Mouse (Mus musculus): ENCODE measurements around the gene Cldn24.

DNA sequence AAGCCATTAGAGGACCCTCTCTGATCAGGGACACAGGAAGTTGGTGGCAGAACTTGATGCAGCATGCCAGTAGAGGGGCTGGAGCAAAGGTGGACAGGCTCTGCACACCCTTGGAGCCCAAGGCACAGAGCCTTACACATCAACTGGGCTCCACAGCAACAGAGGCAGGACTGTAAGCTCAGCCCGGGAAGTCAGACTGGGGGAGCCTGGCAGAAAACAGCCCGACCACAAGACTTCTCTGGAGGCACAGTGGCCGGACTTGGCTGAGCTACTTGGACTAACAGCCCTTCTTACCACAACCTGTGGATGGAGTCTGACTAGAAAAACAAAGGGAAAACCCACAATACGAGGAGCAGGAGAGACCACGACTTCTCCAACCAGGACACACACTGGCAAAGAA is 31.4 kb downstream of the Cldn24 start:
- TF ChIP-seq CTCF (IDR thresholded peaks at IDR 0.05; ENCODE audit: insufficient read depth, low read depth, low read length) (no peak), POLR2A (IDR thresholded peaks at IDR 0.05; ENCODE audit: insufficient read depth, low read depth, low read length) (no peak)

Data from olfactory bulb, adult 2 months (tissue).